Mouse (Mus musculus): Measurements from ENCODE around the gene Barhl1.
A peak's percentile ranks its signal among the peaks of the same experiment; 100 is the strongest.

GRCm38 (mm10) chr2:28923912-28924311 lies 7.4 kb upstream of the Barhl1 start:
- TF ChIP-seq CTCF (IDR thresholded peaks at IDR 0.05; ENCODE audit: low read depth) (peak; percentile 91), EP300 (IDR thresholded peaks at IDR 0.05; ENCODE audit: low read depth) (no peak)
